Mouse (Mus musculus): ENCODE data around the gene Cdh4. TPM values are rescaled to one million over a fixed set of nuclear protein-coding genes. Genes with fewer than 3 reads are reported as not detected.

Gene Cdh4
- polyA plus RNA-seq, 1 experiment from 2014 or later: 29.8 TPM

GRCm38 (mm10) chr2:179538535-179538934 is 96.3 kb downstream of the Cdh4 start:
- no peak for ATAC-seq (ENCODE audit: low read depth)
- WGBS: 36% methylated on average over 4 of the region's 4 CpGs
- Histone ChIP-seq H3K4me2 (ENCODE audit: low read depth, low read length) (no peak overlapping the region), H3K27ac (ENCODE audit: low read depth, low read length) (no peak overlapping the region), H3K9me3 (ENCODE audit: control insufficient read depth, low read length) (no peaks in the 10 kb centered on the region), H3K36me3 (ENCODE audit: control insufficient read depth, insufficient read depth, low read length) (no peaks in the 10 kb centered on the region), H3K4me1 (ENCODE audit: control insufficient read depth, insufficient read depth, low read length) (peaks cover 30% of the 10 kb centered on the region), H3K4me3 (ENCODE audit: low read depth, low read length) (no peak overlapping the region), H3K9ac (replicated peaks; ENCODE audit: low read depth, low read length) (no peak overlapping the region), H3K27me3 (ENCODE audit: control insufficient read depth, insufficient read depth, low read length) (no peaks in the 10 kb centered on the region)

- Histone ChIP-seq H3K9me3 (ENCODE audit: control insufficient read depth, low read length) (no peaks in the 10 kb centered on the region), H3K4me1 (ENCODE audit: control insufficient read depth, insufficient read depth, low read length) (peaks cover 30% of the 10 kb centered on the region), H3K4me2 (ENCODE audit: low read depth, low read length) (no peak overlapping the region), H3K9ac (replicated peaks; ENCODE audit: low read depth, low read length) (0 out of 2 replicates have a peak overlapping the region, but pooled peaks have one; percentile 21), H3K27ac (ENCODE audit: low read depth, low read length) (no peak overlapping the region), H3K36me3 (ENCODE audit: control insufficient read depth, insufficient read depth, low read length) (no peaks in the 10 kb centered on the region), H3K4me3 (ENCODE audit: low read depth, low read length) (no peak overlapping the region), H3K27me3 (ENCODE audit: control insufficient read depth, insufficient read depth, low read length) (no peaks in the 10 kb centered on the region)
- WGBS: 5% methylated on average over 9 of the region's 9 CpGs
- no peak for ATAC-seq (ENCODE audit: low read depth)
These were observed 97.5 kb downstream of the Cdh4 start for GRCm38 (mm10) chr2:179539532-179540245.

- H3K27me3 ChIP-seq (ENCODE audit: control insufficient read depth, insufficient read depth, low read length): no peaks in the 10 kb centered on the region
- peaks cover 30% of the 10 kb centered on the region for H3K4me1 ChIP-seq (ENCODE audit: control insufficient read depth, insufficient read depth, low read length)
- ATAC-seq (ENCODE audit: low read depth): no peak
- no peaks in the 10 kb centered on the region for H3K36me3 ChIP-seq (ENCODE audit: control insufficient read depth, insufficient read depth, low read length)
- H3K9ac ChIP-seq (replicated peaks; ENCODE audit: low read depth, low read length): no peak overlapping the region
- no peak overlapping the region for H3K4me2 ChIP-seq (ENCODE audit: low read depth, low read length)
- H3K27ac ChIP-seq (ENCODE audit: low read depth, low read length): no peak overlapping the region
- WGBS: 93% methylated on average over 4 of the region's 4 CpGs
- H3K9me3 ChIP-seq (ENCODE audit: control insufficient read depth, low read length): no peaks in the 10 kb centered on the region
- H3K4me3 ChIP-seq (ENCODE audit: low read depth, low read length): no peak overlapping the region
These were observed 98.9 kb downstream of the Cdh4 start for GRCm38 (mm10) chr2:179541096-179541495.

- Histone ChIP-seq H3K27me3 (ENCODE audit: control insufficient read depth, insufficient read depth, low read length) (no peaks in the 10 kb centered on the region), H3K9ac (replicated peaks; ENCODE audit: low read depth, low read length) (no peak overlapping the region), H3K36me3 (ENCODE audit: control insufficient read depth, insufficient read depth, low read length) (no peaks in the 10 kb centered on the region), H3K4me3 (ENCODE audit: low read depth, low read length) (no peak overlapping the region), H3K9me3 (ENCODE audit: control insufficient read depth, low read length) (no peaks in the 10 kb centered on the region), H3K27ac (ENCODE audit: low read depth, low read length) (no peak overlapping the region), H3K4me2 (ENCODE audit: low read depth, low read length) (no peak overlapping the region), H3K4me1 (ENCODE audit: control insufficient read depth, insufficient read depth, low read length) (no peaks in the 10 kb centered on the region)
- ATAC-seq (ENCODE audit: low read depth): no peak
- WGBS: 64% methylated on average over 5 of the region's 5 CpGs
These were observed 105.4 kb downstream of the Cdh4 start for GRCm38 (mm10) chr2:179547627-179548026.

GRCm38 (mm10) chr2:179555928-179556327 is 113.7 kb downstream of the Cdh4 start:
- H3K27ac ChIP-seq (ENCODE audit: low read depth, low read length): no peak overlapping the region
- no peak overlapping the region for H3K9ac ChIP-seq (replicated peaks; ENCODE audit: low read depth, low read length)
- 87% methylated on average over 4 of the region's 4 CpGs for WGBS
- no peak overlapping the region for H3K4me3 ChIP-seq (ENCODE audit: low read depth, low read length)
- H3K4me2 ChIP-seq (ENCODE audit: low read depth, low read length): no peak overlapping the region
- no peaks in the 10 kb centered on the region for H3K36me3 ChIP-seq (ENCODE audit: control insufficient read depth, insufficient read depth, low read length)
- peaks cover 11% of the 10 kb centered on the region for H3K4me1 ChIP-seq (ENCODE audit: control insufficient read depth, insufficient read depth, low read length)
- ATAC-seq (ENCODE audit: low read depth): no peak
- no peaks in the 10 kb centered on the region for H3K27me3 ChIP-seq (ENCODE audit: control insufficient read depth, insufficient read depth, low read length)
- no peaks in the 10 kb centered on the region for H3K9me3 ChIP-seq (ENCODE audit: control insufficient read depth, low read length)

GRCm38 (mm10) chr2:179562350-179562749 is 120.1 kb downstream of the Cdh4 start:
- no peak overlapping the region for H3K4me2 ChIP-seq (ENCODE audit: low read depth, low read length)
- no peak overlapping the region for H3K27ac ChIP-seq (ENCODE audit: low read depth, low read length)
- H3K27me3 ChIP-seq (ENCODE audit: control insufficient read depth, insufficient read depth, low read length): no peaks in the 10 kb centered on the region
- no peaks in the 10 kb centered on the region for H3K9me3 ChIP-seq (ENCODE audit: control insufficient read depth, low read length)
- 93% methylated on average over 2 of the region's 2 CpGs for whole genome bisulfite sequencing
- no peak overlapping the region for H3K9ac ChIP-seq (replicated peaks; ENCODE audit: low read depth, low read length)
- no peaks in the 10 kb centered on the region for H3K36me3 ChIP-seq (ENCODE audit: control insufficient read depth, insufficient read depth, low read length)
- H3K4me1 ChIP-seq (ENCODE audit: control insufficient read depth, insufficient read depth, low read length): peaks cover 14% of the 10 kb centered on the region; the same call in 1 of the 2 replicates
- H3K4me3 ChIP-seq (ENCODE audit: low read depth, low read length): no peak overlapping the region
- ATAC-seq (ENCODE audit: low read depth): no peak

GRCm38 (mm10) chr2:179565611-179566010 is 123.4 kb downstream of the Cdh4 start:
- 12% methylated on average over 12 of the region's 12 CpGs for WGBS
- H3K4me1 ChIP-seq (ENCODE audit: control insufficient read depth, insufficient read depth, low read length): peaks cover 16% of the 10 kb centered on the region; the same call in 1 of the 2 replicates
- H3K4me3 ChIP-seq (ENCODE audit: low read depth, low read length): no peak overlapping the region
- no peaks in the 10 kb centered on the region for H3K27me3 ChIP-seq (ENCODE audit: control insufficient read depth, insufficient read depth, low read length)
- H3K27ac ChIP-seq (ENCODE audit: low read depth, low read length): no peak overlapping the region
- H3K36me3 ChIP-seq (ENCODE audit: control insufficient read depth, insufficient read depth, low read length): no peaks in the 10 kb centered on the region
- ATAC-seq (ENCODE audit: low read depth): peak; percentile 40; the same call in 1 of the 2 replicates
- H3K9me3 ChIP-seq (ENCODE audit: control insufficient read depth, low read length): no peaks in the 10 kb centered on the region
- no peak overlapping the region for H3K4me2 ChIP-seq (ENCODE audit: low read depth, low read length)
- H3K9ac ChIP-seq (replicated peaks; ENCODE audit: low read depth, low read length): no peak overlapping the region

GRCm38 (mm10) chr2:179567886-179568285 is 125.7 kb downstream of the Cdh4 start:
- Histone ChIP-seq H3K9ac (replicated peaks; ENCODE audit: low read depth, low read length) (no peak overlapping the region), H3K9me3 (ENCODE audit: control insufficient read depth, low read length) (no peaks in the 10 kb centered on the region), H3K4me2 (ENCODE audit: low read depth, low read length) (no peak overlapping the region), H3K4me3 (ENCODE audit: low read depth, low read length) (no peak overlapping the region), H3K36me3 (ENCODE audit: control insufficient read depth, insufficient read depth, low read length) (no peaks in the 10 kb centered on the region), H3K4me1 (ENCODE audit: control insufficient read depth, insufficient read depth, low read length) (peaks cover 24% of the 10 kb centered on the region; the same call in 1 of the 2 replicates), H3K27me3 (ENCODE audit: control insufficient read depth, insufficient read depth, low read length) (no peaks in the 10 kb centered on the region), H3K27ac (ENCODE audit: low read depth, low read length) (no peak overlapping the region)
- ATAC-seq (ENCODE audit: low read depth): no peak
- 97% methylated on average over 8 of the region's 8 CpGs for WGBS

- Histone ChIP-seq H3K4me1 (ENCODE audit: control insufficient read depth, insufficient read depth, low read length) (peaks cover 31% of the 10 kb centered on the region), H3K4me3 (ENCODE audit: low read depth, low read length) (no peak overlapping the region), H3K27ac (ENCODE audit: low read depth, low read length) (no peak overlapping the region), H3K4me2 (ENCODE audit: low read depth, low read length) (no peak overlapping the region), H3K27me3 (ENCODE audit: control insufficient read depth, insufficient read depth, low read length) (no peaks in the 10 kb centered on the region), H3K9ac (replicated peaks; ENCODE audit: low read depth, low read length) (no peak overlapping the region), H3K9me3 (ENCODE audit: control insufficient read depth, low read length) (no peaks in the 10 kb centered on the region), H3K36me3 (ENCODE audit: control insufficient read depth, insufficient read depth, low read length) (no peaks in the 10 kb centered on the region)
- no peak for ATAC-seq (ENCODE audit: low read depth)
- 21% methylated on average over 10 of the region's 10 CpGs for WGBS
These were observed 126.9 kb downstream of the Cdh4 start for GRCm38 (mm10) chr2:179569171-179569570.
